26 mouse cellular contexts compared by ENCODE assay signal in the genomic region with DNA sequence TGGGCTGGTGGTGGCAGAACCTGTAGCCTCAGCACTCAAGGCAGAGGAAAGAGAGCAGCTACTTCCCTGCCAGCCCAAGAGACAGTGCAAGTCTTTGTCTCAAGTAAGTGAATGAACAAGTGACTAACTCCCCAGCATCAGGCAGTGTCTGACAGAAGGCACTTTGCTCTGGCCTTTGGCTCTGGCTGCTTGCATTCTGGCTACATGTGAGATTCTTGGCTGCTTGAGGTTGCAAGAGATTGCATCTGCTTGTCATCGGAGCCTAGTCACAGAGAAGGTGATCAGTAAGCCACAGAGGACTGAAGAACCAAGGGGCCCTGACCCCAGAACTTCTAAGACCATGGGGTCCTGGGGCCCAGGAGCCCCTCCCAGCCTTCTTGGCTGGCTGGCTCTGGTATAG. TPM values are rescaled to one million over a fixed set of nuclear protein-coding genes. Genes with fewer than 3 reads are reported as not detected.
A peak's percentile ranks its signal among the peaks of the same experiment; 100 is the strongest.
DNase-seq lines count a peak whose midpoint lies in the region; ATAC-seq and TF ChIP-seq lines count a peak whose summit lies in the region.
"Had no signal": no experiment of that assay in that cellular context is flagged by ENCODE, and none has a peak within 500 bp of the region (broad histone marks: within the 10 kb centered on the region; RNA-seq: fewer than 3 reads in every experiment).

No protein-coding gene starts in this region.

- no peak for DNase-seq in hindbrain, embryonic 14.5 days (ENCODE audit: low spot score)
- no peak for DNase-seq in testis, postnatal 14 days (ENCODE audit: low spot score)
- peak; percentile 22 for DNase-seq in adipocyte (ENCODE audit: low spot score)
- DNase-seq in frontal cortex, postnatal 10 days (ENCODE audit: low spot score in 2 of 2) = no peak
- DNase-seq: adrenal gland, adult 2 months; adrenal gland, postnatal 25 days; B cell, adult 2 months; cerebellum, adult 2 months; cerebellum, postnatal 14 days; embryo, embryonic 11 days; gastrocnemius, postnatal 36 days; heart, adult 11 months; heart, postnatal 36 days had no signal

- WGBS in hindbrain, embryonic 13.5 days = 61% methylated on average over 1 of the region's 1 CpGs
- WGBS in hindbrain, embryonic 14.5 days = 73% methylated on average over 1 of the region's 1 CpGs

- no peaks in the 10 kb centered on the region for H3K36me3 ChIP-seq in hindbrain, embryonic 13.5 days
- no peaks in the 10 kb centered on the region for H3K36me3 ChIP-seq in hindbrain, embryonic 14.5 days (replicated peaks; ENCODE audit: control insufficient read depth, insufficient read depth)
- no peaks in the 10 kb centered on the region for H3K36me3 ChIP-seq in testis, adult 2 months (ENCODE audit: control insufficient read depth, insufficient read depth, low read length)
- H3K36me3 ChIP-seq: embryonic facial prominence, embryonic 15.5 days; forebrain, embryonic 10.5 days; G1E; heart, embryonic 13.5 days had no signal

- H3K9ac ChIP-seq in hindbrain, embryonic 13.5 days = no peak overlapping the region
- no peak overlapping the region for H3K9ac ChIP-seq in hindbrain, embryonic 14.5 days
- H3K9ac ChIP-seq: embryonic facial prominence, embryonic 15.5 days; heart, embryonic 13.5 days had no signal

- TF ChIP-seq CTCF in testis, adult 2 months (IDR thresholded peaks at IDR 0.05; ENCODE audit: control insufficient read depth, insufficient read depth, insufficient replicate concordance, low read depth, low read length) = no peak

- H3K4me1 ChIP-seq in hindbrain, embryonic 13.5 days (replicated peaks) = peaks cover 77% of the 10 kb centered on the region
- peaks cover 54% of the 10 kb centered on the region for H3K4me1 ChIP-seq in hindbrain, embryonic 14.5 days (replicated peaks; ENCODE audit: control insufficient read depth, insufficient read depth, low read length)
- H3K4me1 ChIP-seq in testis, adult 2 months (ENCODE audit: control insufficient read depth, insufficient read depth, low read length) = no peaks in the 10 kb centered on the region

- H3K9me3 ChIP-seq in hindbrain, embryonic 13.5 days = no peaks in the 10 kb centered on the region
- H3K9me3 ChIP-seq in hindbrain, embryonic 14.5 days (ENCODE audit: control insufficient read depth, low read length) = no peaks in the 10 kb centered on the region
- H3K9me3 ChIP-seq: embryonic facial prominence, embryonic 15.5 days; forebrain, embryonic 10.5 days; G1E; heart, embryonic 13.5 days had no signal

- no peak overlapping the region for H3K4me3 ChIP-seq in hindbrain, embryonic 13.5 days
- H3K4me3 ChIP-seq in hindbrain, embryonic 14.5 days (replicated peaks; ENCODE audit: low read length) = no peak overlapping the region
- H3K4me3 ChIP-seq in testis, adult 2 months (ENCODE audit: control insufficient read depth, low read depth, low read length) = peak overlapping the region; percentile 36
- H3K4me3 ChIP-seq: embryonic facial prominence, embryonic 15.5 days; erythroblast, embryonic 14.5 days; forebrain, embryonic 10.5 days; heart, embryonic 13.5 days had no signal

- TF ChIP-seq POLR2A in testis, adult 2 months (IDR thresholded peaks at IDR 0.05; ENCODE audit: control insufficient read depth, low read depth, low read length) = no peak

- H3K27ac ChIP-seq in hindbrain, embryonic 13.5 days = 0 out of 2 replicates have a peak overlapping the region, but pooled peaks have one; percentile 13
- no peak overlapping the region for H3K27ac ChIP-seq in hindbrain, embryonic 14.5 days
- no peak overlapping the region for H3K27ac ChIP-seq in testis, adult 2 months (ENCODE audit: control insufficient read depth, insufficient read depth, low read depth, low read length)
- H3K27ac ChIP-seq: embryonic facial prominence, embryonic 15.5 days; forebrain, embryonic 10.5 days; heart, embryonic 13.5 days; hindbrain, postnatal 0 days had no signal

- peaks cover 18% of the 10 kb centered on the region; the same call in 1 of the 2 replicates for H3K27me3 ChIP-seq in hindbrain, embryonic 13.5 days
- no peaks in the 10 kb centered on the region for H3K27me3 ChIP-seq in hindbrain, embryonic 14.5 days (ENCODE audit: control insufficient read depth, insufficient read depth, low read length)
- H3K27me3 ChIP-seq in testis, adult 2 months (ENCODE audit: control insufficient read depth, insufficient read depth, low read length) = no peaks in the 10 kb centered on the region
- H3K27me3 ChIP-seq: embryonic facial prominence, embryonic 15.5 days had no signal

- ATAC-seq in hindbrain, embryonic 13.5 days (ENCODE audit: low FRiP score) = no peak
- no peak for ATAC-seq in hindbrain, embryonic 14.5 days (ENCODE audit: low FRiP score)
- ATAC-seq: activated CD4-positive, CD25-positive, alpha-beta regulatory T cell, adult 4 months; CD4-positive, CD25-positive, alpha-beta regulatory T cell, adult 4 months; forebrain, embryonic 14.5 days; Patski had no signal

- H3K4me2 ChIP-seq in hindbrain, embryonic 13.5 days = no peak overlapping the region
- H3K4me2 ChIP-seq in hindbrain, embryonic 14.5 days (replicated peaks) = no peak overlapping the region
- H3K4me2 ChIP-seq: embryonic facial prominence, embryonic 15.5 days; heart, embryonic 13.5 days had no signal

RNA-seq across cellular contexts. Expression of gene Slit1, which starts 59.5 kb away (rescaled TPM):
- polyA plus RNA-seq in hindbrain, embryonic 13.5 days (2015; fragmentation: Nextera tagmentation; extraction: Ambion mirVana) = 22.3 and 25.6 TPM in 2 replicates
- polyA plus RNA-seq in hindbrain, embryonic 14.5 days (2014; fragmentation: Nextera tagmentation; extraction: Ambion mirVana) = 31.7 and 36.4 TPM in 2 replicates
- polyA plus RNA-seq in testis, adult 2 months (2012; rRNA removed) = 9.6 and 11.7 TPM in 2 replicates
- polyA plus RNA-seq: CD4-positive, CD25-positive, alpha-beta regulatory T cell, adult 4 months; heart, postnatal 0 days had no signal
